Mouse (Mus musculus) cortical plate, adult 2 months (tissue): ENCODE measurements around the gene Cpox.

Experiments used
- CTCF ChIP-seq: fragments of 200-500 bp; IDR thresholded peaks from 2 replicates; pipeline ENCODE4 v1.5.1; 2011; ENCODE audit warnings: mild to moderate bottlenecking, control low read depth, low read length; ENCODE audit not compliant: insufficient read depth; ENCODE audit errors: extremely low read depth
- POLR2A ChIP-seq: fragments of 200-500 bp; IDR thresholded peaks from 2 replicates; pipeline ENCODE4 v1.6.1; 2011; ENCODE audit warnings: mild to moderate bottlenecking, low read length, control low read depth; ENCODE audit not compliant: insufficient read depth; ENCODE audit errors: extremely low read depth

GRCm38 (mm10) chr16:58718666-58719120 is 48.6 kb downstream of the Cpox start, which contains the start of gene Gpr15:
- TF ChIP-seq CTCF: no peak
- TF ChIP-seq POLR2A: no peak
